Mouse (Mus musculus): ENCODE measurements around the gene Mgrn1.

- TF ChIP-seq CTCF (IDR thresholded peaks at IDR 0.05; ENCODE audit: borderline replicate concordance, control insufficient read depth, extremely low read depth, insufficient read depth, low read length, poor library complexity) (no peak; the same call in 1 of the 2 replicates), POLR2A (IDR thresholded peaks at IDR 0.05; ENCODE audit: control insufficient read depth, extremely low read depth, insufficient read depth, low read length, poor library complexity) (0 out of 2 replicates have a peak, but pooled peaks have one; percentile 25)
Measured at GRCm38 (mm10) chr16:4885760-4886689, at the start of gene Mgrn1.
